Mouse (Mus musculus) frontal cortex, postnatal 14 days (tissue): ENCODE data around the gene Vmn2r107.

Experiments
- DNase-seq, 2 experiments: peaks; one replicate each; pipeline ENCODE4 v3.0.0; 2022; ENCODE audit warnings: low spot score in 2 of 2

Gene Vmn2r107

DNA sequence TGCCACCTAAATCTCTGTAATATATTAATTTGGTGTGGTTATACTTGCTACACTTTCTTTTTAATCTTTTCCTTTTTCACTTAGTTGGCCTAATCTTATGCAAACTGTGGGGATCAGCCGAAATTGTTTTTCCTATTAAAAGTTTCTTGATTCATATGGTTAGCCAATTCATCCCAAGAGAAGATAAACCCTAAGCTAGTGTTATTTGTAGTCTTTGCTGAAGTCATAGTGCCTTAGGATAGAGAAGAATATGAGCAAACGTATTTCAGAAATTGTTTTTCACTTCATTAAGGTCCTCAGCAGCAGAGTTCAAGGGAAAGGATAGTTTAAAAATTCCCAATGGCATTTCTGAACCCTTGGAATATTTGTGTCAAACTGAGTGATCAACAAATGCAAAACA lies at the start of gene Vmn2r107:
TSS of gene Vmn2r107 (plus strand) at position 301 of the 400 bp plus-strand sequence.
- DNase-seq: no peak

DNA sequence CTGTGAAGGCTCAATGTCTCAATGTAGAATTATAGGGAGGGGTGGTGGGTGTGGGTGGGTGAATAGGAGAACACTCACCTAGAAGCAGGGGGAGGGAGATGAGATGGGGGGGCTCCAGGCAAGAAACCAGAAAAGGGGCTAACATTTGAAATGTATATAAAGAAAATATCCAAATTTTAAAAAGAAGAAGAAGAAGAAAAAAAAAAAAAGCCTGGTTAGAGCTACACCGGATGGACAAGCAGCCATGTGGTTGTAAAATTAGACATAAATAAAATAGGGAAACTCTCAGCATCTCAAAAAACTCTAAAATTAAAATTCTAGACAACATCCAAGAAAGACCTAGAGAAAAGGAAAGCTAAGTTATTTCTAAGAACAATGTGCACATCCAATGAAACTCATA lies 39.3 kb upstream of the Vmn2r107 start:
- DNase-seq: no peak

- DNase-seq: no peak
These were observed 54.1 kb downstream of the Vmn2r107 start for GRCm38 (mm10) chr17:20399105-20399504.

DNA sequence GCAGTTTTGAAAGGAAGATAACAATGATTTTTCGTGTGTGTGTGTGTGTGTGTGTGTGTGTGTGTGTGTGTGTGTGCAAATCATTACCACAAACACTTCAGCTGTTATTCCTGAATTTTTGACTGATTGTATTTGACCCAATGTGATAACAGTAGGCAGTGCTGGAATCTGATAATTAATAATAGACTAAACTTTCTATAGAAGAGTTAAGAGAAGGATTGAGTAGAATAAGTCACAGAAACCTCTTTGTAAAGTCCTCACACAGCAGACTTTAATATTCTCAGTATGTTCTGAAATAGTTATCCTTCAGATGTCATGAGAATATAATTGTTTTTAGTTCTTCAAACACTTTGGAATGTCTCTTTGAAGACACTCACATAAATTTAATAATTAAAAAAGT lies 68.8 kb downstream of the Vmn2r107 start, which contains the start of gene Vmn1r224:
TSS of gene Vmn1r224 (plus strand) at position 301 of the 400 bp plus-strand sequence.
- no peak for DNase-seq
